Mouse (Mus musculus) neural tube, embryonic 11.5 days (tissue): ENCODE data around the gene Tpr. TPM values are rescaled to one million over a fixed set of nuclear protein-coding genes. Genes with fewer than 3 reads are reported as not detected.

Experiments
- ATAC-seq: fragments of 200-750 bp; cut with Nextera tagmentation; 2 replicates; pipeline ENCODE4 v1.8.0; 2017; ENCODE audit warnings: moderate number of reproducible peaks, mild to moderate bottlenecking, moderate TSS enrichment, moderate library complexity; ENCODE audit not compliant: insufficient read depth, low FRiP score, low TSS enrichment
- DNase-seq: peaks from one replicate; pipeline ENCODE4 v3.0.0-alpha.2; 2015; ENCODE audit warnings: low spot score
- H3K27ac ChIP-seq: fragments of 300-500 bp; sonication (generic); 2 replicates; pipeline ENCODE4 v1.5.1; 2014; ENCODE audit warnings: low read depth, mild to moderate bottlenecking, low read length
- H3K27me3 ChIP-seq: fragments of 300-500 bp; sonication (generic); 2 replicates; pipeline ENCODE4 v1.6.1; 2014; ENCODE audit warnings: mild to moderate bottlenecking, low read length, mixed read lengths; ENCODE audit not compliant: control insufficient read depth, insufficient read depth
- H3K36me3 ChIP-seq: fragments of 300-500 bp; sonication (generic); 2 replicates; pipeline ENCODE4 v1.6.1; 2014; ENCODE audit warnings: mild to moderate bottlenecking, low read length, moderate library complexity, mixed read lengths; ENCODE audit not compliant: control insufficient read depth, insufficient read depth
- H3K4me1 ChIP-seq: fragments of 300-500 bp; sonication (generic); 2 replicates; pipeline ENCODE4 v1.6.1; 2014; ENCODE audit warnings: low read length, mixed read lengths; ENCODE audit not compliant: control insufficient read depth, insufficient read depth
- H3K4me2 ChIP-seq: fragments of 300-500 bp; sonication (generic); 2 replicates; pipeline ENCODE4 v1.6.1; 2014; ENCODE audit warnings: low read depth, mild to moderate bottlenecking, moderate library complexity
- H3K4me3 ChIP-seq: fragments of 300-500 bp; sonication (generic); 2 replicates; pipeline ENCODE4 v1.5.1; 2014; ENCODE audit warnings: low read depth, low read length
- H3K9ac ChIP-seq: fragments of 300-500 bp; sonication (generic); 2 replicates; pipeline ENCODE4 v1.6.1; 2014; ENCODE audit warnings: mild to moderate bottlenecking, low read length
- H3K9me3 ChIP-seq: fragments of 300-500 bp; sonication (generic); 2 replicates; pipeline ENCODE4 v1.6.1; 2016; ENCODE audit warnings: low read length; ENCODE audit not compliant: control insufficient read depth
- WGBS: fragments of 180-500 bp; shearing (Covaris S2); extraction: QIAGEN DNeasy Blood & Tissue Kit; methylation state at CpG from one replicate; pipeline ENCODE4 v1.1.7; 2014; 5-methylcytosine and 5-hydroxymethylcytosine counted together
- polyA plus RNA-seq: library from polyadenylated mRNA; unstranded; fragments of >200 nt; fragmentation: Nextera tagmentation; extraction: Ambion mirVana; gene quantifications from 2 replicates; pipeline ENCODE4 v1.2.1, GENCODE M21; 2014

Tpr gene
- polyA plus RNA-seq, 1 experiment from 2014 or later, result 143 TPM

- WGBS, result 78% methylated on average over 3 of the region's 3 CpGs
- no peak for DNase-seq
- Histone ChIP-seq H3K9ac (no peak within 1 kb of the TSS), H3K4me3 (no peak within 1 kb of the TSS), H3K27ac (no peak within 1 kb of the TSS), H3K9me3 (no peaks in the 10 kb centered on the region), H3K36me3 (no peaks in the 10 kb centered on the region), H3K4me1 (no peaks in the 10 kb centered on the region), H3K27me3 (no peaks in the 10 kb centered on the region), H3K4me2 (no peak within 1 kb of the TSS)
- ATAC-seq, result no peak
These were observed 73.5 kb downstream of the Tpr start, which contains the start of gene Prg4 for GRCm38 (mm10) chr1:150466132-150466531. Gene Prg4, minus strand, starts transcription at chr1:150466165.

DNA sequence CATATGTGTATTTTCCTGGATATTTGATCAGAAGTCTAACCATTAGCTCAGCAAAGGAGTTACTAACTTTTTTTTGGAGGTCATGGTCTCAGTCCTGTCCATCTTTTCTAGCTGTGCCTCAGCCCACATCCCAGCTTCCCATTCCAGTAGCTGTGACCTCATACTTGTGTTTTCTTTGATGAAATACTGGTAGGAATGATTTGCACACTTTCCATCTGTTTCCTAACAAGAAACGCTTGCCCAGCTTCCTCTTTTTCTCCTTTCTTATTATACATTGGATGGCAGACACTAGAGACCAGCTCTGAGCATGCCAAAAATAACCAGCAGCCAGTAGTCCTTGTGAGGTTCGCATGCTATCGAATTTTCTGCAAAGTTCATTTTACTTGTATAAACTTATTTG, 77.4 kb downstream of the Tpr start:
- H3K4me1 ChIP-seq, result no peaks in the 10 kb centered on the region
- WGBS, result 91% methylated on average over 3 of the region's 3 CpGs
- H3K9me3 ChIP-seq, result no peaks in the 10 kb centered on the region
- H3K9ac ChIP-seq, result no peak overlapping the region
- no peak for DNase-seq
- no peak overlapping the region for H3K4me3 ChIP-seq
- H3K36me3 ChIP-seq, result no peaks in the 10 kb centered on the region
- H3K4me2 ChIP-seq, result no peak overlapping the region
- no peak for ATAC-seq
- H3K27me3 ChIP-seq, result no peaks in the 10 kb centered on the region
- no peak overlapping the region for H3K27ac ChIP-seq

DNA sequence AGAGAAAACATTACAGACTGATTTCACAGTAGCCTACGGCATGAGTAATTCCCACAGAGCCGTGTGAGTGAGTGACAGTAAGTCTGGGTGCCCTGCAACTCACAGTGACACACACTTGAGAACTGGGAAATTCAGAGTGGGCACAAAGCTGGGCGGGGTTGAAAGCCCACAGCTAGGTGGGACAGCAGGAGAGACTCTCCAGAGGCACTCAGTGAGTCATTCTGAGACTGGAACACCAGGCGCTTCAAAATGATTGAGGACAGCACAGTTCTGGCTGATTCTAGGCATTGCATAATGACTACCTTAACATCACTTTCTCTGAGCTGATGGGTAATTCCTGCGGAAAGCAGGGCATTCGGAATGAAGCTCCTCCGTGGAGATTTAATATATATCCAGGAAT, 79.9 kb downstream of the Tpr start:
- Histone ChIP-seq H3K4me2 (no peak overlapping the region), H3K36me3 (no peaks in the 10 kb centered on the region), H3K9me3 (no peaks in the 10 kb centered on the region), H3K9ac (no peak overlapping the region), H3K4me1 (no peaks in the 10 kb centered on the region), H3K4me3 (no peak overlapping the region), H3K27me3 (no peaks in the 10 kb centered on the region), H3K27ac (no peak overlapping the region)
- no peak for DNase-seq
- WGBS, result 85% methylated on average over 7 of the region's 7 CpGs
- no peak for ATAC-seq

GRCm38 (mm10) chr1:150480674-150481073, 88.0 kb downstream of the Tpr start:
- WGBS, result 55% methylated on average over 5 of the region's 5 CpGs
- no peak overlapping the region for H3K27ac ChIP-seq
- H3K4me1 ChIP-seq, result no peaks in the 10 kb centered on the region
- no peaks in the 10 kb centered on the region for H3K27me3 ChIP-seq
- ATAC-seq (no peak), DNase-seq (no peak)
- no peaks in the 10 kb centered on the region for H3K36me3 ChIP-seq
- no peak overlapping the region for H3K4me3 ChIP-seq
- no peaks in the 10 kb centered on the region for H3K9me3 ChIP-seq
- H3K9ac ChIP-seq, result no peak overlapping the region
- no peak overlapping the region for H3K4me2 ChIP-seq

GRCm38 (mm10) chr1:150489148-150489547, 96.5 kb downstream of the Tpr start:
- ATAC-seq (no peak), DNase-seq (no peak)
- H3K4me2 ChIP-seq, result no peak overlapping the region
- WGBS, result 86% methylated on average over 2 of the region's 2 CpGs
- H3K4me3 ChIP-seq, result no peak overlapping the region
- H3K27ac ChIP-seq, result no peak overlapping the region
- H3K36me3 ChIP-seq, result no peaks in the 10 kb centered on the region
- no peak overlapping the region for H3K9ac ChIP-seq
- no peaks in the 10 kb centered on the region for H3K9me3 ChIP-seq
- H3K27me3 ChIP-seq, result no peaks in the 10 kb centered on the region
- H3K4me1 ChIP-seq, result no peaks in the 10 kb centered on the region

GRCm38 (mm10) chr1:150496626-150497302, 104.1 kb downstream of the Tpr start:
- Histone ChIP-seq H3K36me3 (no peaks in the 10 kb centered on the region), H3K27me3 (no peaks in the 10 kb centered on the region), H3K9me3 (peaks cover 2% of the 10 kb centered on the region; the same call in 1 of the 2 replicates), H3K27ac (no peak overlapping the region), H3K4me2 (no peak overlapping the region), H3K4me3 (no peak overlapping the region), H3K9ac (no peak overlapping the region), H3K4me1 (no peaks in the 10 kb centered on the region)
- ATAC-seq, result no peak
- WGBS, result 77% methylated on average over 6 of the region's 6 CpGs
- DNase-seq, result no peak

GRCm38 (mm10) chr1:150497690-150498089, 105.1 kb downstream of the Tpr start:
- H3K4me1 ChIP-seq, result no peaks in the 10 kb centered on the region
- WGBS, result 77% methylated on average over 2 of the region's 2 CpGs
- no peak for DNase-seq

DNA sequence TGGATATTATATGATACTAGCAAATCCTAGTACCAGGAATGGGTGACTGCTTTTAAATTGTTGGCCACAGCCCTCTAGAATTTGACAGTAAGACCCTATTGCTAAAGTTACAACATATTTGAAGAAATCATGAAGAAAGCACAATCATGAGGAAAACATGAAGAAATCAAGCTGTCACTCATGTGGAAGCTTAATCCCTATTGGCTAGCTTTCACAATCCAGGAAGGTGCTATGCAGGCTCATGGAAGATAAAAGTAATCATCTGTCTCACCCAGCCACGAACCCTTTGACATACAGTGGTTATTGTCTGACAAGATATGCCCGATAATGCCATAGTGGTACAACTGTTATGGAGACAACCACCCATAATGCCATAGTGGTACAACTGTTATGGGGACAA, 105.5 kb downstream of the Tpr start:
- no peaks in the 10 kb centered on the region for H3K27me3 ChIP-seq
- ATAC-seq (no peak), DNase-seq (no peak)
- H3K4me3 ChIP-seq, result no peak overlapping the region
- H3K9ac ChIP-seq, result no peak overlapping the region
- H3K9me3 ChIP-seq, result peaks cover 2% of the 10 kb centered on the region; the same call in 1 of the 2 replicates
- H3K36me3 ChIP-seq, result no peaks in the 10 kb centered on the region
- no peak overlapping the region for H3K4me2 ChIP-seq
- H3K4me1 ChIP-seq, result no peaks in the 10 kb centered on the region
- 85% methylated on average over 2 of the region's 2 CpGs for WGBS
- no peak overlapping the region for H3K27ac ChIP-seq

More at GRCm38 (mm10) chr1:150497690-150498089, 105.1 kb downstream of the Tpr start:
- no peak overlapping the region for H3K9ac ChIP-seq
- H3K36me3 ChIP-seq, result no peaks in the 10 kb centered on the region
- no peak overlapping the region for H3K4me3 ChIP-seq
- no peak for ATAC-seq
- peaks cover 2% of the 10 kb centered on the region; the same call in 1 of the 2 replicates for H3K9me3 ChIP-seq
- H3K27ac ChIP-seq, result no peak overlapping the region
- no peak overlapping the region for H3K4me2 ChIP-seq
- no peaks in the 10 kb centered on the region for H3K27me3 ChIP-seq
